In genomic region chr8:55035416-55035815, GRCm38 (mm10) we compare ENCODE assay signal across 18 mouse cellular contexts.
A peak's percentile ranks its signal among the peaks of the same experiment; 100 is the strongest.
DNase-seq lines count a peak whose midpoint lies in the region; ATAC-seq and TF ChIP-seq lines count a peak whose summit lies in the region.
"Had no signal": no experiment of that assay in that cellular context is flagged by ENCODE, and none has a peak within 500 bp of the region (broad histone marks: within the 10 kb centered on the region; RNA-seq: fewer than 3 reads in every experiment).

No protein-coding gene starts in this region.

- 0 out of 2 replicates have a peak overlapping the region, but pooled peaks have one; percentile 8 for H3K4me2 ChIP-seq in forebrain, embryonic 15.5 days (replicated peaks)
- no peak overlapping the region for H3K4me2 ChIP-seq in midbrain, embryonic 13.5 days (replicated peaks)
- H3K4me2 ChIP-seq: embryonic facial prominence, embryonic 13.5 days; heart, embryonic 13.5 days; limb, embryonic 13.5 days had no signal

- peak overlapping the region; percentile 89 for H3K27ac ChIP-seq in layer of hippocampus, adult 2 months
- peak overlapping the region; percentile 88 for H3K27ac ChIP-seq in forebrain, embryonic 15.5 days (replicated peaks)
- H3K27ac ChIP-seq in midbrain, embryonic 13.5 days: peak overlapping the region; percentile 89
- H3K27ac ChIP-seq: embryonic facial prominence, embryonic 13.5 days; heart, embryonic 13.5 days; limb, embryonic 13.5 days; liver, embryonic 14.5 days had no signal

- H3K36me3 ChIP-seq in forebrain, embryonic 15.5 days: peaks cover 4% of the 10 kb centered on the region; the same call in 1 of the 2 replicates
- H3K36me3 ChIP-seq in midbrain, embryonic 13.5 days: 0 out of 2 replicates have a peak, but pooled peaks cover 3% of the 10 kb centered on the region
- H3K36me3 ChIP-seq: embryonic facial prominence, embryonic 13.5 days; G1E; heart, embryonic 13.5 days; limb, embryonic 13.5 days had no signal

- DNase-seq in layer of hippocampus, adult 2 months (ENCODE audit: low spot score in 2 of 2): no peak
- no peak for DNase-seq in layer of hippocampus, adult 11-12 months (ENCODE audit: low spot score)
- no peak for DNase-seq in adrenal gland, postnatal 25 days
- no peak for DNase-seq in urinary bladder, postnatal 36 days (ENCODE audit: low spot score in 2 of 2)
- DNase-seq in kidney, adult 18-20 months: no peak
- DNase-seq: cerebellum, adult 8-10 months; heart, postnatal 36 days; kidney, postnatal 10 days; layer of hippocampus, adult 9-11 months; retina, postnatal 1 day had no signal

- H3K27me3 ChIP-seq in forebrain, embryonic 15.5 days: no peaks in the 10 kb centered on the region
- H3K27me3 ChIP-seq in midbrain, embryonic 13.5 days: no peaks in the 10 kb centered on the region
- H3K27me3 ChIP-seq: embryonic facial prominence, embryonic 13.5 days; heart, embryonic 13.5 days; limb, embryonic 13.5 days had no signal

- H3K4me3 ChIP-seq in layer of hippocampus, adult 2 months: peak overlapping the region; percentile 15; the same call in 1 of the 2 replicates
- no peak overlapping the region for H3K4me3 ChIP-seq in forebrain, embryonic 15.5 days
- H3K4me3 ChIP-seq in midbrain, embryonic 13.5 days (replicated peaks): no peak overlapping the region
- H3K4me3 ChIP-seq: embryonic facial prominence, embryonic 13.5 days; heart, embryonic 13.5 days; limb, embryonic 13.5 days had no signal

- no peak for ATAC-seq in forebrain, embryonic 15.5 days (replicated peaks)
- no peak for ATAC-seq in midbrain, embryonic 13.5 days
- ATAC-seq: intestine, embryonic 16.5 days had no signal

- H3K4me1 ChIP-seq in forebrain, embryonic 15.5 days: peaks cover 23% of the 10 kb centered on the region
- peaks cover 23% of the 10 kb centered on the region for H3K4me1 ChIP-seq in midbrain, embryonic 13.5 days (replicated peaks)
- H3K4me1 ChIP-seq: embryonic facial prominence, embryonic 13.5 days; heart, embryonic 13.5 days; limb, embryonic 13.5 days had no signal

- no peak for TF ChIP-seq CTCF in layer of hippocampus, adult 2 months (conservative IDR thresholded peaks at IDR 0.05)

- H3K9me3 ChIP-seq in forebrain, embryonic 15.5 days: no peaks in the 10 kb centered on the region
- H3K9me3 ChIP-seq in midbrain, embryonic 13.5 days: no peaks in the 10 kb centered on the region
- H3K9me3 ChIP-seq: embryonic facial prominence, embryonic 13.5 days; G1E; heart, embryonic 13.5 days; limb, embryonic 13.5 days had no signal

- no peak overlapping the region for H3K9ac ChIP-seq in forebrain, embryonic 15.5 days (replicated peaks)
- no peak overlapping the region for H3K9ac ChIP-seq in midbrain, embryonic 13.5 days (replicated peaks)
- H3K9ac ChIP-seq: embryonic facial prominence, embryonic 13.5 days; heart, embryonic 13.5 days; limb, embryonic 13.5 days; liver, embryonic 14.5 days had no signal
